Mouse (Mus musculus): ENCODE results near the gene Megf9. TPM values are rescaled to one million over a fixed set of nuclear protein-coding genes. Genes with fewer than 3 reads are reported as not detected.
A peak's percentile ranks its signal among the peaks of the same experiment; 100 is the strongest.

Megf9 gene
- total and polyA plus RNA-seq, 2 experiments from 2014 or later, result 35.4 to 64.9 TPM

DNA sequence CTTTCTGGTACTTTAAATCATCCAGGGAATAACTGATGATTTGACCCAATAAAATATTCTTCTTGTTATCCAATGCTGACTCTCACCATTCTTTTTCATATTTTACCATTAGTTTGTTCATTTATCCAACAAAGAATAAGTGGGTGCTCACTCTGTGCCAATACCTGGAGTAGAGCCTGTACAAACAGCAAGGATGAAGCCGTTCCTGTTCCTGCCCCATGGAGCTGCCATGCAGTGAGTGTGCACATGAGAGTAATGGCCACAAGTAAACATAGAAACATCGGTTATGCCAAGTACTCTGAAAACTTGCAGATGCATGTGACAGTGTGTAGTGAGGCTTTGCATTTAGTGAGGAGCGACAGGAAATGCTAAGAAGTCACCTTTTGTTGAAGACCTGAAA, 82.6 kb downstream of the Megf9 start:
- Histone ChIP-seq H3K4me3 (ENCODE audit: low read depth, low read length) (no peak overlapping the region), H3K27ac (ENCODE audit: low read depth, low read length) (no peak overlapping the region), H3K9me3 (ENCODE audit: low read length) (no peaks in the 10 kb centered on the region), H3K27me3 (ENCODE audit: insufficient read depth, low read length) (no peaks in the 10 kb centered on the region), H3K9ac (no peak overlapping the region), H3K4me1 (ENCODE audit: insufficient read depth) (no peaks in the 10 kb centered on the region), H3K36me3 (ENCODE audit: insufficient read depth) (peaks cover 9% of the 10 kb centered on the region; the same call in 1 of the 2 replicates), H3K4me2 (ENCODE audit: low read depth) (no peak overlapping the region)
- ATAC-seq, result no peak
- WGBS, result 86% methylated on average over 3 of the region's 3 CpGs
- no peak for DNase-seq
- no peak for TF ChIP-seq CTCF (IDR thresholded peaks at IDR 0.05; ENCODE audit: low read depth)

DNA sequence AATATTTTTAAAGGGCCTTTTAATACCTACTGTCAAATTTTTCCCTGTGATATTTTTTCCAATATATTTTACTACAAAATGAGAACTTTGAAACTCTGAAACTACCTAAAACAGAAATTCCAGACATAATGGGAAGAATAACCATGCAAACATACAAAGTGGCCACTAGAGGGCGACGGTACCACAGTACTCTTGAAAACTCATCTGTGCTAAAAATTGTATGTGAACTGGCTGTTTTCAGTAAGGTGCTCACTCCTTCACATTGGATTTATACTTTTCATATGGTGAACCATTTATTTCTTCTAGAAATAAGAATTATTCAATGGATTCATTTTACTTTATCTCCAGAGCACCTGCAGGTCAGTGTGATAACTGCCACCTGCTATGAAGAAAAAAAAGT, 83.0 kb downstream of the Megf9 start:
- Histone ChIP-seq H3K4me2 (ENCODE audit: low read depth) (no peak overlapping the region), H3K27ac (ENCODE audit: low read depth, low read length) (no peak overlapping the region), H3K4me3 (ENCODE audit: low read depth, low read length) (no peak overlapping the region), H3K27me3 (ENCODE audit: insufficient read depth, low read length) (no peaks in the 10 kb centered on the region), H3K4me1 (ENCODE audit: insufficient read depth) (no peaks in the 10 kb centered on the region), H3K9ac (no peak overlapping the region), H3K9me3 (ENCODE audit: low read length) (no peaks in the 10 kb centered on the region), H3K36me3 (ENCODE audit: insufficient read depth) (peaks cover 9% of the 10 kb centered on the region; the same call in 1 of the 2 replicates)
- 0% methylated on average over 2 of the region's 2 CpGs for WGBS
- ATAC-seq (no peak; the same call in 1 of the 2 replicates), DNase-seq (peak; percentile 81)
- TF ChIP-seq CTCF (IDR thresholded peaks at IDR 0.05; ENCODE audit: low read depth), result peak; percentile 92

GRCm38 (mm10) chr4:70449668-70450067, 85.1 kb downstream of the Megf9 start:
- no peaks in the 10 kb centered on the region for H3K27me3 ChIP-seq (ENCODE audit: insufficient read depth, low read length)
- H3K27ac ChIP-seq (ENCODE audit: low read depth, low read length), result no peak overlapping the region
- H3K4me1 ChIP-seq (ENCODE audit: insufficient read depth), result no peaks in the 10 kb centered on the region
- DNase-seq (no peak), ATAC-seq (no peak)
- no peaks in the 10 kb centered on the region for H3K9me3 ChIP-seq (ENCODE audit: low read length)
- no peak overlapping the region for H3K4me2 ChIP-seq (ENCODE audit: low read depth)
- no peak overlapping the region for H3K4me3 ChIP-seq (ENCODE audit: low read depth, low read length)
- TF ChIP-seq CTCF (IDR thresholded peaks at IDR 0.05; ENCODE audit: low read depth), result peak; percentile 32; the same call in 1 of the 2 replicates
- peaks cover 1% of the 10 kb centered on the region for H3K36me3 ChIP-seq (ENCODE audit: insufficient read depth)
- H3K9ac ChIP-seq, result no peak overlapping the region
- 98% methylated on average over 1 of the region's 1 CpGs for WGBS

DNA sequence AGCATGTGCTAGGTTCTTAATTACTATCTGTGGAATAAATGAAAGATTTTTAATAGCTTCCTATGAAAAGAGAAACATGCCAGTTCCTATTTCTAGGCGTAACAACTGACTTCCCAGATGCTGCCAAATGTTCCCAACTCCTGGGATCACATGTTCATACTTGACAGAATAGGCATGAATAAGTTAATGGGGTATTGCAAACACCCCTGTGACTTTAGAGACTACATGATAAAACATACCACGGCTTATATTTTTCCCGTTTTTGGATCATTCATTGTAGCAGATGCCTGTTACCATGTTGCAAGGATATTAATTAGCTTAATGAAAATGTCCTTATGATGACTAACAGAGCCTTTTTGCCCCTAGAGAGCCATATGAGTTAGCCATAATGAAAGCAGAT, 88.0 kb downstream of the Megf9 start:
- Histone ChIP-seq H3K4me2 (ENCODE audit: low read depth) (no peak overlapping the region), H3K27me3 (ENCODE audit: insufficient read depth, low read length) (no peaks in the 10 kb centered on the region), H3K9ac (no peak overlapping the region), H3K4me1 (ENCODE audit: insufficient read depth) (no peaks in the 10 kb centered on the region), H3K27ac (ENCODE audit: low read depth, low read length) (no peak overlapping the region), H3K4me3 (ENCODE audit: low read depth, low read length) (no peak overlapping the region), H3K36me3 (ENCODE audit: insufficient read depth) (no peaks in the 10 kb centered on the region; the same call in 1 of the 2 replicates), H3K9me3 (ENCODE audit: low read length) (no peaks in the 10 kb centered on the region)
- TF ChIP-seq CTCF (IDR thresholded peaks at IDR 0.05; ENCODE audit: low read depth), result no peak
- ATAC-seq (no peak), DNase-seq (no peak)
- 70% methylated on average over 3 of the region's 3 CpGs for WGBS

GRCm38 (mm10) chr4:70420202-70420601, 114.6 kb downstream of the Megf9 start:
- ATAC-seq (no peak), DNase-seq (no peak)
- Histone ChIP-seq H3K4me2 (ENCODE audit: low read depth) (no peak overlapping the region), H3K9me3 (ENCODE audit: low read length) (no peaks in the 10 kb centered on the region), H3K9ac (no peak overlapping the region), H3K27ac (ENCODE audit: low read depth, low read length) (no peak overlapping the region), H3K27me3 (ENCODE audit: insufficient read depth, low read length) (no peaks in the 10 kb centered on the region), H3K4me1 (ENCODE audit: insufficient read depth) (no peaks in the 10 kb centered on the region), H3K36me3 (ENCODE audit: insufficient read depth) (no peaks in the 10 kb centered on the region), H3K4me3 (ENCODE audit: low read depth, low read length) (no peak overlapping the region)
- WGBS, result 48% methylated on average over 2 of the region's 2 CpGs
- no peak for TF ChIP-seq CTCF (IDR thresholded peaks at IDR 0.05; ENCODE audit: low read depth)

DNA sequence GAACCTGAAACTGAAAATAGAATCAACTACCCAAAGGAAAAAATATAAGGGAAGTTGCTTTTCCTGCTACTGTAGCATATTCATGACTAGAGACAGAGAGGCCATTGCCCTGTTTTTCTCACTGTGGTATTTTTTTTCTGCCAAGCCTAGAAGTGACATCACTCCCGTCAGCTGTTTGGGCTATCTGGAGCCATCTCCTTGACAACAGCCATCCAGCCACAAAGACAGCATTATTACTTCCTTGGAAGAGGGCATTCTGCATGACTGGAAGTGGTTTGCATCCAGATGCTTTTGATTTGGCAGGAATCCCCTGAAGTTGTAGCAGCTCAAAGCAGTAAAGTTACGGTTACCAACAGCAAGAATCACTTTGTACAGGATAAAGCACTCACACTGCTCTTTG, 122.7 kb downstream of the Megf9 start:
- H3K27ac ChIP-seq (ENCODE audit: low read depth, low read length), result peak overlapping the region; percentile 35; the same call in 1 of the 2 replicates
- no peak overlapping the region for H3K4me2 ChIP-seq (ENCODE audit: low read depth)
- peak; percentile 17 for ATAC-seq

DNA sequence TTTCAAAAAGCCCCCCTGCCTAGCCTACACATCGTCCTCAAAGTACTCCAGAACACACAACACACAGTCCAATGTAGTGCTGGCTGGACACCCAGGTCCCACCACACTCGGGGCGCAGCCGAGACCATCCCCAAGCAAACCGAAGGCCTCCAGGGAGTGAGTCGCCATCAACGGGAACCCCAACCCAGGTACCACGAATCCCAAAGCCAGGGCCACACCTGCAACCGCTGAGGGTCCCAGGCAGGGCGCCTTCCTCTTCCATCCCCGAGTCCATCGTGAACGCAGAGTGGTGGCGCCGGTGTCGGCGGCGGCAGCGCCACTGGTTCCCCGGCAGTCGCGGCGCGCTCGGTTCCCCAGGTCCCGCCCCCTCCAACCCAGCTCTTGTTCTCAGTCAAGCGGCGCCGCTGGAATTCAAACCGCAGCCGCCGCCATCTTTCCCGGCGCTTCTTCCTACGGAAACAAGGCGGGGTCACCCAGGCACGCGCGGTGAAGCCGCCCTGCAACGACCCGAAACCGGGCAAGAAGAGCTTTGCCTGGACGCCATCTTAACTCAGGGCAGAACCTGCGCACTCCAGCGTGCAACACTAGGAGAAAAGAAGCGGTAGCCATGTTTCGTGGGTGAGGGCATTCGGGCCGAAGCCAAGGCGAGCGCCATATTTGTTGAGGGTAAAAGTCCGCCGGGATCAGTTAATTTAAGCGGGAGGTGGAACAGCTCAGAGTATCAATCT, 124.6 kb downstream of the Megf9 start, which contains the start of gene Cdk5rap2:
Cdk5rap2 (minus strand) TSS at position 450 of the 728 bp plus-strand sequence.
- peak within 1 kb of the TSS; percentile 74 for H3K4me2 ChIP-seq (ENCODE audit: low read depth)
- H3K27ac ChIP-seq (ENCODE audit: low read depth, low read length), result peak within 1 kb of the TSS; percentile 58
- peak within 1 kb of the TSS; percentile 76 for H3K9ac ChIP-seq
- TF ChIP-seq CTCF (IDR thresholded peaks at IDR 0.05; ENCODE audit: low read depth), result no peak
- H3K27me3 ChIP-seq (ENCODE audit: insufficient read depth, low read length), result no peaks in the 10 kb centered on the region
- H3K36me3 ChIP-seq (ENCODE audit: insufficient read depth), result no peaks in the 10 kb centered on the region
- peak within 1 kb of the TSS; percentile 89 for H3K4me3 ChIP-seq (ENCODE audit: low read depth, low read length)
- H3K4me1 ChIP-seq (ENCODE audit: insufficient read depth), result peaks cover 8% of the 10 kb centered on the region; the same call in 1 of the 2 replicates
- H3K9me3 ChIP-seq (ENCODE audit: low read length), result no peaks in the 10 kb centered on the region
- peak; percentile 98 for DNase-seq
- ATAC-seq, result peak; percentile 99
- under 1% methylated on average over 55 of the region's 55 CpGs for WGBS

More for the DNA sequence above, 122.7 kb downstream of the Megf9 start:
- Histone ChIP-seq H3K9ac (no peak overlapping the region), H3K27me3 (ENCODE audit: insufficient read depth, low read length) (no peaks in the 10 kb centered on the region), H3K9me3 (ENCODE audit: low read length) (no peaks in the 10 kb centered on the region), H3K4me1 (ENCODE audit: insufficient read depth) (peaks cover 8% of the 10 kb centered on the region; the same call in 1 of the 2 replicates), H3K36me3 (ENCODE audit: insufficient read depth) (no peaks in the 10 kb centered on the region), H3K4me3 (ENCODE audit: low read depth, low read length) (no peak overlapping the region)
- WGBS, result 19% methylated on average over 2 of the region's 2 CpGs
- TF ChIP-seq CTCF (IDR thresholded peaks at IDR 0.05; ENCODE audit: low read depth), result no peak
- DNase-seq, result peak; percentile 60

Data from forebrain, postnatal 0 days (tissue).